Mouse (Mus musculus): Measurements from ENCODE around the gene Slc24a3. TPM values are rescaled to one million over a fixed set of nuclear protein-coding genes. Genes with fewer than 3 reads are reported as not detected.

Slc24a3 gene
- polyA plus RNA-seq, 1 experiment from 2014 or later, result 3.5 TPM

- ATAC-seq (ENCODE audit: low FRiP score), result no peak
Measured at GRCm38 (mm10) chr2:145257855-145258254, 90.3 kb downstream of the Slc24a3 start.

GRCm38 (mm10) chr2:145260574-145260973 is 93.0 kb downstream of the Slc24a3 start:
- H3K36me3 ChIP-seq, result no peaks in the 10 kb centered on the region
- no peaks in the 10 kb centered on the region for H3K4me1 ChIP-seq
- no peak for ATAC-seq (ENCODE audit: low FRiP score)
- H3K4me3 ChIP-seq, result no peak overlapping the region
- 84% methylated on average over 1 of the region's 1 CpGs for WGBS
- H3K9ac ChIP-seq, result no peak overlapping the region
- H3K9me3 ChIP-seq (replicated peaks), result no peaks in the 10 kb centered on the region
- H3K27ac ChIP-seq, result no peak overlapping the region
- no peaks in the 10 kb centered on the region for H3K27me3 ChIP-seq
- no peak overlapping the region for H3K4me2 ChIP-seq (replicated peaks)

More at GRCm38 (mm10) chr2:145257855-145258254, 90.3 kb downstream of the Slc24a3 start:
- no peaks in the 10 kb centered on the region for H3K36me3 ChIP-seq
- WGBS, result 89% methylated on average over 2 of the region's 2 CpGs
- H3K27ac ChIP-seq, result no peak overlapping the region
- H3K4me1 ChIP-seq, result no peaks in the 10 kb centered on the region
- H3K9me3 ChIP-seq (replicated peaks), result no peaks in the 10 kb centered on the region
- no peak overlapping the region for H3K4me2 ChIP-seq (replicated peaks)
- no peak overlapping the region for H3K9ac ChIP-seq
- no peaks in the 10 kb centered on the region for H3K27me3 ChIP-seq
- H3K4me3 ChIP-seq, result no peak overlapping the region

GRCm38 (mm10) chr2:145262153-145262552 is 94.6 kb downstream of the Slc24a3 start:
- Histone ChIP-seq H3K4me3 (no peak overlapping the region), H3K9me3 (replicated peaks) (no peaks in the 10 kb centered on the region), H3K9ac (no peak overlapping the region), H3K4me2 (replicated peaks) (no peak overlapping the region), H3K4me1 (no peaks in the 10 kb centered on the region), H3K36me3 (no peaks in the 10 kb centered on the region), H3K27ac (no peak overlapping the region), H3K27me3 (no peaks in the 10 kb centered on the region)
- 90% methylated on average over 1 of the region's 1 CpGs for WGBS
- ATAC-seq (ENCODE audit: low FRiP score), result no peak

- Histone ChIP-seq H3K4me2 (replicated peaks) (no peak overlapping the region), H3K4me3 (no peak overlapping the region), H3K9me3 (replicated peaks) (no peaks in the 10 kb centered on the region), H3K27ac (no peak overlapping the region), H3K4me1 (no peaks in the 10 kb centered on the region), H3K9ac (no peak overlapping the region), H3K36me3 (no peaks in the 10 kb centered on the region), H3K27me3 (no peaks in the 10 kb centered on the region)
- 67% methylated on average over 1 of the region's 1 CpGs for WGBS
- ATAC-seq (ENCODE audit: low FRiP score), result no peak
Measured at GRCm38 (mm10) chr2:145266723-145267122, 99.2 kb downstream of the Slc24a3 start.

- Histone ChIP-seq H3K27me3 (no peaks in the 10 kb centered on the region), H3K9me3 (replicated peaks) (no peaks in the 10 kb centered on the region), H3K4me1 (no peaks in the 10 kb centered on the region), H3K27ac (no peak overlapping the region), H3K4me2 (replicated peaks) (no peak overlapping the region), H3K4me3 (no peak overlapping the region), H3K9ac (no peak overlapping the region), H3K36me3 (no peaks in the 10 kb centered on the region)
- no peak for ATAC-seq (ENCODE audit: low FRiP score)
Measured at GRCm38 (mm10) chr2:145268971-145269370, 101.4 kb downstream of the Slc24a3 start.

GRCm38 (mm10) chr2:145269410-145269809 is 101.9 kb downstream of the Slc24a3 start:
- Histone ChIP-seq H3K4me1 (no peaks in the 10 kb centered on the region), H3K36me3 (no peaks in the 10 kb centered on the region), H3K9ac (no peak overlapping the region), H3K27ac (no peak overlapping the region), H3K4me3 (no peak overlapping the region), H3K4me2 (replicated peaks) (no peak overlapping the region), H3K9me3 (replicated peaks) (no peaks in the 10 kb centered on the region), H3K27me3 (no peaks in the 10 kb centered on the region)
- no peak for ATAC-seq (ENCODE audit: low FRiP score)
- WGBS, result 84% methylated on average over 4 of the region's 4 CpGs

- Histone ChIP-seq H3K4me3 (no peak overlapping the region), H3K4me2 (replicated peaks) (no peak overlapping the region)
- no peak for ATAC-seq (ENCODE audit: low FRiP score)
Measured at GRCm38 (mm10) chr2:145274016-145274677, 106.6 kb downstream of the Slc24a3 start.

GRCm38 (mm10) chr2:145279336-145279735 is 111.8 kb downstream of the Slc24a3 start:
- H3K4me2 ChIP-seq (replicated peaks), result no peak overlapping the region
- no peak for ATAC-seq (ENCODE audit: low FRiP score)
- H3K9ac ChIP-seq, result no peak overlapping the region
- H3K36me3 ChIP-seq, result no peaks in the 10 kb centered on the region
- no peaks in the 10 kb centered on the region for H3K9me3 ChIP-seq (replicated peaks)
- H3K27me3 ChIP-seq, result no peaks in the 10 kb centered on the region
- 88% methylated on average over 1 of the region's 1 CpGs for WGBS
- H3K4me1 ChIP-seq, result no peaks in the 10 kb centered on the region
- H3K27ac ChIP-seq, result no peak overlapping the region
- no peak overlapping the region for H3K4me3 ChIP-seq

More at GRCm38 (mm10) chr2:145274016-145274677, 106.6 kb downstream of the Slc24a3 start:
- Histone ChIP-seq H3K4me1 (no peaks in the 10 kb centered on the region), H3K36me3 (no peaks in the 10 kb centered on the region), H3K9ac (no peak overlapping the region), H3K9me3 (replicated peaks) (no peaks in the 10 kb centered on the region), H3K27me3 (no peaks in the 10 kb centered on the region), H3K27ac (no peak overlapping the region)
- 88% methylated on average over 9 of the region's 9 CpGs for WGBS

- H3K9ac ChIP-seq, result no peak overlapping the region
- no peak for ATAC-seq (ENCODE audit: low FRiP score)
- no peaks in the 10 kb centered on the region for H3K4me1 ChIP-seq
- H3K4me3 ChIP-seq, result no peak overlapping the region
- H3K4me2 ChIP-seq (replicated peaks), result no peak overlapping the region
- WGBS, result 65% methylated on average over 2 of the region's 2 CpGs
- no peaks in the 10 kb centered on the region for H3K9me3 ChIP-seq (replicated peaks)
- H3K36me3 ChIP-seq, result no peaks in the 10 kb centered on the region
- H3K27ac ChIP-seq, result no peak overlapping the region
- no peaks in the 10 kb centered on the region for H3K27me3 ChIP-seq
Measured at GRCm38 (mm10) chr2:145283746-145284145, 116.2 kb downstream of the Slc24a3 start.

GRCm38 (mm10) chr2:145288501-145288900 is 120.9 kb downstream of the Slc24a3 start:
- H3K4me2 ChIP-seq (replicated peaks), result no peak overlapping the region
- no peak overlapping the region for H3K4me3 ChIP-seq
- no peaks in the 10 kb centered on the region for H3K9me3 ChIP-seq (replicated peaks)
- no peak overlapping the region for H3K27ac ChIP-seq
- 43% methylated on average over 1 of the region's 1 CpGs for WGBS
- no peaks in the 10 kb centered on the region for H3K4me1 ChIP-seq
- H3K27me3 ChIP-seq, result no peaks in the 10 kb centered on the region
- H3K9ac ChIP-seq, result no peak overlapping the region
- no peaks in the 10 kb centered on the region for H3K36me3 ChIP-seq
- no peak for ATAC-seq (ENCODE audit: low FRiP score)

GRCm38 (mm10) chr2:145291473-145291872 is 123.9 kb downstream of the Slc24a3 start:
- no peak overlapping the region for H3K9ac ChIP-seq
- no peak for ATAC-seq (ENCODE audit: low FRiP score)
- WGBS, result 26% methylated on average over 2 of the region's 2 CpGs
- no peaks in the 10 kb centered on the region for H3K36me3 ChIP-seq
- no peak overlapping the region for H3K4me3 ChIP-seq
- H3K27me3 ChIP-seq, result no peaks in the 10 kb centered on the region
- H3K4me2 ChIP-seq (replicated peaks), result no peak overlapping the region
- no peaks in the 10 kb centered on the region for H3K9me3 ChIP-seq (replicated peaks)
- H3K27ac ChIP-seq, result no peak overlapping the region
- no peaks in the 10 kb centered on the region for H3K4me1 ChIP-seq

- 100% methylated on average over 1 of the region's 1 CpGs for WGBS
- ATAC-seq (ENCODE audit: low FRiP score), result no peak
- H3K4me3 ChIP-seq, result no peak overlapping the region
- no peak overlapping the region for H3K27ac ChIP-seq
- H3K4me1 ChIP-seq, result no peaks in the 10 kb centered on the region
- no peaks in the 10 kb centered on the region for H3K27me3 ChIP-seq
- H3K9ac ChIP-seq, result no peak overlapping the region
- no peaks in the 10 kb centered on the region for H3K36me3 ChIP-seq
- H3K9me3 ChIP-seq (replicated peaks), result no peaks in the 10 kb centered on the region
- H3K4me2 ChIP-seq (replicated peaks), result no peak overlapping the region
Measured at GRCm38 (mm10) chr2:145292196-145292595, 124.6 kb downstream of the Slc24a3 start.

GRCm38 (mm10) chr2:145292816-145293215 is 125.3 kb downstream of the Slc24a3 start:
- no peaks in the 10 kb centered on the region for H3K4me1 ChIP-seq
- no peak overlapping the region for H3K4me2 ChIP-seq (replicated peaks)
- no peaks in the 10 kb centered on the region for H3K36me3 ChIP-seq
- WGBS, result 35% methylated on average over 1 of the region's 1 CpGs
- no peak overlapping the region for H3K9ac ChIP-seq
- ATAC-seq (ENCODE audit: low FRiP score), result no peak
- no peaks in the 10 kb centered on the region for H3K27me3 ChIP-seq
- H3K4me3 ChIP-seq, result no peak overlapping the region
- no peaks in the 10 kb centered on the region for H3K9me3 ChIP-seq (replicated peaks)
- H3K27ac ChIP-seq, result no peak overlapping the region

Data from hindbrain, embryonic 12.5 days (tissue).